Mouse (Mus musculus): ENCODE measurements around the gene Camp. TPM values are rescaled to one million over a fixed set of nuclear protein-coding genes. Genes with fewer than 3 reads are reported as not detected.
"Not testable (repeated sequence)": the region's sequence is repeated elsewhere in the genome, so short reads cannot be mapped to it uniquely, and the experiment has no call there.

The Camp gene
- polyA plus RNA-seq, 1 experiment = 0.32 TPM

GRCm38 (mm10) chr9:109816341-109816740, 33.1 kb downstream of the Camp start:
- Histone ChIP-seq H3K4me1 (ENCODE audit: control insufficient read depth) (no peaks in the 10 kb centered on the region), H3K4me3 (replicated peaks) (no peak overlapping the region), H3K27me3 (ENCODE audit: control insufficient read depth) (no peaks in the 10 kb centered on the region), H3K36me3 (ENCODE audit: control insufficient read depth) (no peaks in the 10 kb centered on the region), H3K9me3 (ENCODE audit: control insufficient read depth, low read length) (no peaks in the 10 kb centered on the region)
- TF ChIP-seq GATA1 (IDR thresholded peaks at IDR 0.05; ENCODE audit: low read length) (no peak), TAL1 (IDR thresholded peaks at IDR 0.05; ENCODE audit: low read length) (no peak)

- no peaks in the 10 kb centered on the region for H3K4me1 ChIP-seq (ENCODE audit: control insufficient read depth)
- TF ChIP-seq GATA1 (IDR thresholded peaks at IDR 0.05; ENCODE audit: low read length) = no peak
- TF ChIP-seq TAL1 (IDR thresholded peaks at IDR 0.05; ENCODE audit: low read length) = no peak
These were observed 36.0 kb downstream of the Camp start for GRCm38 (mm10) chr9:109813424-109813823.

GRCm38 (mm10) chr9:109811980-109812379, 37.4 kb downstream of the Camp start, which contains the start of gene Spink8:
Gene Spink8 (plus strand): TSS chr9:109812280.
- Histone ChIP-seq H3K9me3 (ENCODE audit: control insufficient read depth, low read length) (no peaks in the 10 kb centered on the region), H3K27me3 (ENCODE audit: control insufficient read depth) (no peaks in the 10 kb centered on the region), H3K36me3 (ENCODE audit: control insufficient read depth) (no peaks in the 10 kb centered on the region), H3K4me1 (ENCODE audit: control insufficient read depth) (no peaks in the 10 kb centered on the region), H3K4me3 (replicated peaks) (no peak within 1 kb of the TSS)
- TF ChIP-seq TAL1 (IDR thresholded peaks at IDR 0.05; ENCODE audit: low read length) (no peak), GATA1 (IDR thresholded peaks at IDR 0.05; ENCODE audit: low read length) (no peak)

More at GRCm38 (mm10) chr9:109813424-109813823, 36.0 kb downstream of the Camp start:
- Histone ChIP-seq H3K36me3 (ENCODE audit: control insufficient read depth) (no peaks in the 10 kb centered on the region), H3K4me3 (replicated peaks) (no peak overlapping the region), H3K9me3 (ENCODE audit: control insufficient read depth, low read length) (no peaks in the 10 kb centered on the region), H3K27me3 (ENCODE audit: control insufficient read depth) (no peaks in the 10 kb centered on the region)

GRCm38 (mm10) chr9:109807898-109808297, 41.5 kb downstream of the Camp start:
- H3K36me3 ChIP-seq (ENCODE audit: control insufficient read depth) = no peaks in the 10 kb centered on the region
- TF ChIP-seq GATA1 (IDR thresholded peaks at IDR 0.05; ENCODE audit: low read length) = no peak
- no peak for TF ChIP-seq TAL1 (IDR thresholded peaks at IDR 0.05; ENCODE audit: low read length)
- H3K4me1 ChIP-seq (ENCODE audit: control insufficient read depth) = no peaks in the 10 kb centered on the region
- no peak overlapping the region for H3K4me3 ChIP-seq (replicated peaks)
- peaks cover 2% of the 10 kb centered on the region; the same call in 1 of the 2 replicates for H3K9me3 ChIP-seq (ENCODE audit: control insufficient read depth, low read length)
- H3K27me3 ChIP-seq (ENCODE audit: control insufficient read depth) = no peaks in the 10 kb centered on the region

- Histone ChIP-seq H3K36me3 (ENCODE audit: control insufficient read depth) (no peaks in the 10 kb centered on the region), H3K9me3 (ENCODE audit: control insufficient read depth, low read length) (peaks cover 2% of the 10 kb centered on the region; the same call in 1 of the 2 replicates), H3K4me1 (ENCODE audit: control insufficient read depth) (no peaks in the 10 kb centered on the region), H3K27me3 (ENCODE audit: control insufficient read depth) (no peaks in the 10 kb centered on the region), H3K4me3 (replicated peaks) (no peak overlapping the region)
- no peak for TF ChIP-seq GATA1 (IDR thresholded peaks at IDR 0.05; ENCODE audit: low read length)
- no peak for TF ChIP-seq TAL1 (IDR thresholded peaks at IDR 0.05; ENCODE audit: low read length)
These were observed 42.6 kb downstream of the Camp start for GRCm38 (mm10) chr9:109806695-109807293.

GRCm38 (mm10) chr9:109806260-109806659, 43.2 kb downstream of the Camp start:
- Histone ChIP-seq H3K4me1 (ENCODE audit: control insufficient read depth) (no peaks in the 10 kb centered on the region), H3K27me3 (ENCODE audit: control insufficient read depth) (no peaks in the 10 kb centered on the region), H3K4me3 (replicated peaks) (no peak overlapping the region), H3K9me3 (ENCODE audit: control insufficient read depth, low read length) (peaks cover 2% of the 10 kb centered on the region; the same call in 1 of the 2 replicates), H3K36me3 (ENCODE audit: control insufficient read depth) (no peaks in the 10 kb centered on the region)
- no peak for TF ChIP-seq TAL1 (IDR thresholded peaks at IDR 0.05; ENCODE audit: low read length)
- no peak for TF ChIP-seq GATA1 (IDR thresholded peaks at IDR 0.05; ENCODE audit: low read length)

- H3K9me3 ChIP-seq (ENCODE audit: control insufficient read depth, low read length); H3K36me3 ChIP-seq (ENCODE audit: control insufficient read depth); H3K27me3 ChIP-seq (ENCODE audit: control insufficient read depth); H3K4me1 ChIP-seq (ENCODE audit: control insufficient read depth); H3K4me3 ChIP-seq (replicated peaks): not testable (repeated sequence)
These were observed 43.8 kb downstream of the Camp start for GRCm38 (mm10) chr9:109805596-109805995.

GRCm38 (mm10) chr9:109798051-109798450, 51.4 kb downstream of the Camp start:
- Histone ChIP-seq H3K4me3 (replicated peaks) (no peak overlapping the region), H3K4me1 (ENCODE audit: control insufficient read depth) (no peaks in the 10 kb centered on the region), H3K9me3 (ENCODE audit: control insufficient read depth, low read length) (no peaks in the 10 kb centered on the region), H3K36me3 (ENCODE audit: control insufficient read depth) (no peaks in the 10 kb centered on the region), H3K27me3 (ENCODE audit: control insufficient read depth) (no peaks in the 10 kb centered on the region)
- no peak for TF ChIP-seq GATA1 (IDR thresholded peaks at IDR 0.05; ENCODE audit: low read length)
- no peak for TF ChIP-seq TAL1 (IDR thresholded peaks at IDR 0.05; ENCODE audit: low read length)

Other genes with a start within 250 kb of the Camp start
- not detected in 2 replicates for gene Fbxw24, start 223.6 kb downstream of the Camp start, polyA plus RNA-seq (2012)
- not detected in 2 replicates for gene Fbxw25, start 185.0 kb downstream of the Camp start, polyA plus RNA-seq (2012)
- not detected in 2 replicates for gene Fbxw18, start 146.9 kb downstream of the Camp start, polyA plus RNA-seq (2012)
- not detected in 2 replicates for gene Fbxw26, start 103.5 kb downstream of the Camp start, polyA plus RNA-seq (2012)
- gene Fbxw27, start 58.9 kb downstream of the Camp start, polyA plus RNA-seq (2012) = not detected in 2 replicates
- gene Spink8, start 37.3 kb downstream of the Camp start, polyA plus RNA-seq (2012) = not detected in 2 replicates
- gene Nme6, start 16.9 kb downstream of the Camp start, polyA plus RNA-seq (2012) = 0.89 and 1.2 TPM in 2 replicates
- gene Cdc25a, start 26.0 kb upstream of the Camp start, polyA plus RNA-seq (2012) = 1.5 and 1.6 TPM in 2 replicates
- 0.14 and 0.61 TPM in 2 replicates for gene Map4, start 81.8 kb upstream of the Camp start, polyA plus RNA-seq (2012)